Mouse (Mus musculus) limb, embryonic 10.5 days (tissue): ENCODE data around the gene C3ar1. TPM values are rescaled to one million over a fixed set of nuclear protein-coding genes. Genes with fewer than 3 reads are reported as not detected.
A peak's percentile ranks its signal among the peaks of the same experiment; 100 is the strongest.

ENCODE experiments used
- DNase-seq: peaks from one replicate; pipeline ENCODE4 v3.0.0-alpha.2; 2017; ENCODE audit warnings: low spot score
- H3K27ac ChIP-seq: fragments of 300-500 bp; sonication (generic); 2 replicates; pipeline ENCODE4 v1.5.1; 2016; ENCODE audit warnings: mild to moderate bottlenecking
- H3K27me3 ChIP-seq: fragments of 300-500 bp; sonication (generic); 2 replicates; pipeline ENCODE4 v1.6.1; 2016; ENCODE audit warnings: low read depth, mild to moderate bottlenecking; ENCODE audit not compliant: poor library complexity, severe bottlenecking
- H3K36me3 ChIP-seq: fragments of 300-500 bp; sonication (generic); 2 replicates; pipeline ENCODE4 v1.6.1; 2016; ENCODE audit warnings: mild to moderate bottlenecking, moderate library complexity
- H3K4me1 ChIP-seq: fragments of 300-500 bp; sonication (generic); 2 replicates; pipeline ENCODE4 v1.6.1; 2016
- H3K4me3 ChIP-seq: fragments of 300-500 bp; sonication (generic); 2 replicates; pipeline ENCODE4 v1.5.1; 2016; ENCODE audit warnings: mild to moderate bottlenecking, moderate library complexity
- H3K9me3 ChIP-seq: fragments of 300-500 bp; sonication (generic); replicated peaks from 2 replicates; pipeline ENCODE4 v1.6.1; 2016; ENCODE audit warnings: mild to moderate bottlenecking
- WGBS: fragments of 180-500 bp; shearing (Covaris S2); methylation state at CpG from one replicate; pipeline ENCODE4 v1.1.7; 2016; 5-methylcytosine and 5-hydroxymethylcytosine counted together
- microRNA-seq: library from miRNA; unstranded; fragments of <30 nt; microRNA quantifications from one replicate; pipeline ENCODE4, GENCODE M21; 2017
- polyA plus RNA-seq: library from polyadenylated mRNA; unstranded; fragments of >200 nt; fragmentation: Nextera tagmentation; extraction: Ambion mirVana; gene quantifications from 2 replicates; pipeline ENCODE4 v1.2.1, GENCODE M21; 2016

Gene C3ar1
- polyA plus RNA-seq, 1 experiment from 2014 or later = 1.2 TPM

DNA sequence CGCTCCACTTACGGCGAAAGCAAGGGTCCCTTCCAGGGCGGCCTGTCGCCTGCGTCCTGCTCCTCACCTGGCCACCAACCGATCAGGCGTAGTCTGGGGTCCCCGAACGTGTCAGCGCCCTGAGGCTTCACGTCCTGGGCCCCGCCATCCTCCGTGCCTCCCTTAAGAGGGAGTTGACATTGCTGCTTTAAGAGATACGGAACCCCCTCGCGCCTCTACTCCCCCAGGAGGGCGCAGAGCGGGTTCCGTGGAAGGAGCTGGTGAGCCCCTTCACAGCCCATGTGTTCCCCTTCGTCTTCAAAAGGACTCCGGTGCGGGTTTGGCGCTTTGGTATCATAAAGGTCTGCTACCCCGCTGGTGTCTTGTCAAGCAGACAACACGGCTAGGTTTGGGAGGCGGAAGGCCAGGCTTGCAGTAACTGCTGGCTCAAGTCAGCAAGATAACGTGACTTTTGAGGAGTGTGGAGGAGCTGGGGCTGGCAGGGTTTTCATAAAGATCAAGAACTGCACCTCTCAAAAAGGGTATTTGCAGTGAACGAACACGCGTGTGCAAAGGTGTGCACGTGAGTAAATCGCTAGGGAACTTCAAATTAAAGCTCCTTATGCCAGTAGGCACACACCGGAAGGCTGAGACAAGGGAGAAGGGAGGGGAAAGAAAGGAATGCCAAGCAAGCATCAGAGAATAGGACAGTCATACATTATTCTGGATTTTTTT, 54.0 kb downstream of the C3ar1 start:
- Histone ChIP-seq H3K4me3 (peak overlapping the region; percentile 68), H3K4me1 (peaks cover 16% of the 10 kb centered on the region), H3K9me3 (no peaks in the 10 kb centered on the region), H3K36me3 (no peaks in the 10 kb centered on the region), H3K27me3 (peaks cover 21% of the 10 kb centered on the region), H3K27ac (peak overlapping the region; percentile 89)
- DNase-seq = peak; percentile 75
- 5% methylated on average over 34 of the region's 34 CpGs for WGBS

DNA sequence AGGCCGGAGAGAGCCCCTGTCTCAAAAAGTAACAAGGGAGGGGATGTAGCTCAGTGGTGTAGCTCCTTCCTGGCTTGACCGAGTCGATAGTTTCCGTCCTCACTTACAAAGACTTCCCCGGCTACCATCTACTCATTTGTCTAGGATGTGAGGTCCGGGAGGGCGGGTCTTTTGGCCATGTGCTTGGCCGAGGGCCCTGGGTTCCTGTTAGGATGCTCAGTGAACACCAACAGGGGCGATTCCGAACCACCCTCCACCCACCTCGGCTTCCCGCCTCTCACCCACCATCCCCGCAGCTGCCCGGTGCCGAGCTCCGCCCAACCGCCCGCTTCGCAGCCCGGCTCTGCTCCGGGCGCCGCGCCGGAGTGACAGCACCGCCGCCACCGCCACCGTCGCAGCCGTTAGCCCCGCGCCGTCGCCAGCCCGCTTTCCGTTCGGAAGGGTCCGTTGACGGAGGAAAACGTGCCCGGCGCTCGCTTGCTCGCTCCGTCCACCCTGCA, 54.6 kb downstream of the C3ar1 start, which contains the start of gene Slc2a3:
Gene Slc2a3, minus strand, starts transcription at position 340 of the 500 bp plus-strand sequence.
- no peaks in the 10 kb centered on the region for H3K9me3 ChIP-seq
- peak within 1 kb of the TSS; percentile 89 for H3K27ac ChIP-seq
- H3K27me3 ChIP-seq = peaks cover 21% of the 10 kb centered on the region
- peak within 1 kb of the TSS; percentile 68 for H3K4me3 ChIP-seq
- H3K4me1 ChIP-seq = peaks cover 16% of the 10 kb centered on the region
- WGBS = under 1% methylated on average over 46 of the region's 46 CpGs
- no peaks in the 10 kb centered on the region for H3K36me3 ChIP-seq
- DNase-seq = peak; percentile 74

DNA sequence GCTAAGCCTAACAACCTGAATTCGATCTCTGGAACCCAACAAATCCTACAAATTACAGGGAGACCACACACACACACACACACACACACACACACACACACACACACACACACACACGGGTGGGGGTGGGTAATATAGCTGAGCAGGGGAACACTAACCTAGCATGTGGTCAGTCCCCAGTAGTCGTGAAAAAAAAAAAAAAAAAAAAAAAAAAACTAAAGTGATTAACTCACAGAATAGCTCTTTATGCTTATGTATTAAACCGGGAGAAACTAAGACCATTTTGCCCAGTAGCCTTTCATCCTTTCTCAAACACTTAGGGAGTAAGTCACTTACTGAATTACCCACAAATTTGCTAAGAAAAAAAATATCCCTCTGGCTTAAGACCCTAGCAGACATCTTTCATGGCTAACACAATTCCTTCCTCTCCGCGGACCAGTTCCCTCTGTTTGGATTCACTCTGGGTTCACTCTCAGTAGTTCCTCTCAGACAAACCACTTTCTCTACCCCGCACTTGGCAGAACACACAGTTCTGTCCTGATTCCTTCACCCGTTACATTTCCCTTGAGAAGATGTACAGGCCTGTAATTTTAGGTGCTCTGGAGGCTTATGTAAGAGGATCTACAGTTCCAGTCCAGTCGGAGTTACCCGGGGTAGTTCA, 55.2 kb downstream of the C3ar1 start:
- Histone ChIP-seq H3K9me3 (no peaks in the 10 kb centered on the region), H3K4me1 (peaks cover 16% of the 10 kb centered on the region), H3K4me3 (peak overlapping the region; percentile 68), H3K27me3 (peaks cover 21% of the 10 kb centered on the region), H3K36me3 (no peaks in the 10 kb centered on the region), H3K27ac (peak overlapping the region; percentile 89)
- DNase-seq = no peak
- WGBS = 51% methylated on average over 10 of the region's 10 CpGs

Small RNA genes within 50 kb of the gene (microRNA-seq; reads per million reads assigned to microRNA genes)
- not detected for gene Mir7231

Other genes with a start within 250 kb of the C3ar1 start
- not detected in 2 replicates for gene Gdf3, start 246.1 kb downstream of the C3ar1 start, polyA plus RNA-seq
- gene Dppa3, start 229.8 kb downstream of the C3ar1 start, polyA plus RNA-seq = not detected in 2 replicates
- gene Nanog, start 148.7 kb downstream of the C3ar1 start, polyA plus RNA-seq = 0.11 TPM in 1 of 2 replicates, not detected in the other
- 61.3 and 74.0 TPM in 2 replicates for gene Slc2a3, start 54.5 kb downstream of the C3ar1 start, polyA plus RNA-seq
- 1.7 and 3.2 TPM in 2 replicates for gene Foxj2, start 36.2 kb downstream of the C3ar1 start, polyA plus RNA-seq
- 52.1 and 56.2 TPM in 2 replicates for gene Necap1, start 18.3 kb upstream of the C3ar1 start, polyA plus RNA-seq
- 0.40 and 0.56 TPM in 2 replicates for gene Clec4a1, start 65.7 kb upstream of the C3ar1 start, polyA plus RNA-seq
- 0.40 TPM in 1 of 2 replicates, not detected in the other for gene Clec4a3, start 96.4 kb upstream of the C3ar1 start, polyA plus RNA-seq
- not detected in 2 replicates for gene Clec4a4, start 134.2 kb upstream of the C3ar1 start, polyA plus RNA-seq
- not detected in 2 replicates for gene Clec4b1, start 193.8 kb upstream of the C3ar1 start, polyA plus RNA-seq